Mouse (Mus musculus): Measurements from ENCODE around the gene Fggy.

Fggy gene

GRCm38 (mm10) chr4:95636937-95637749 is 79.8 kb downstream of the Fggy start:
- no peak for TF ChIP-seq GATA4 (IDR thresholded peaks at IDR 0.05; ENCODE audit: insufficient replicate concordance, low read length)

- no peak for TF ChIP-seq GATA4 (IDR thresholded peaks at IDR 0.05; ENCODE audit: insufficient replicate concordance, low read length)
Measured at GRCm38 (mm10) chr4:95638063-95638462, 80.8 kb downstream of the Fggy start.

GRCm38 (mm10) chr4:95640831-95641230 is 83.5 kb downstream of the Fggy start:
- peak; percentile 98 for TF ChIP-seq GATA4 (IDR thresholded peaks at IDR 0.05; ENCODE audit: insufficient replicate concordance, low read length)

GRCm38 (mm10) chr4:95644048-95644447 is 86.7 kb downstream of the Fggy start:
- no peak for TF ChIP-seq GATA4 (IDR thresholded peaks at IDR 0.05; ENCODE audit: insufficient replicate concordance, low read length)

GRCm38 (mm10) chr4:95648801-95649551 is 91.7 kb downstream of the Fggy start:
- TF ChIP-seq GATA4 (IDR thresholded peaks at IDR 0.05; ENCODE audit: insufficient replicate concordance, low read length) = no peak

GRCm38 (mm10) chr4:95649552-95649905 is 92.2 kb downstream of the Fggy start:
- TF ChIP-seq GATA4 (IDR thresholded peaks at IDR 0.05; ENCODE audit: insufficient replicate concordance, low read length) = no peak

GRCm38 (mm10) chr4:95649980-95650379 is 92.7 kb downstream of the Fggy start:
- no peak for TF ChIP-seq GATA4 (IDR thresholded peaks at IDR 0.05; ENCODE audit: insufficient replicate concordance, low read length)

GRCm38 (mm10) chr4:95652044-95652443 is 94.7 kb downstream of the Fggy start:
- no peak for TF ChIP-seq GATA4 (IDR thresholded peaks at IDR 0.05; ENCODE audit: insufficient replicate concordance, low read length)

- TF ChIP-seq GATA4 (IDR thresholded peaks at IDR 0.05; ENCODE audit: insufficient replicate concordance, low read length) = no peak
Measured at GRCm38 (mm10) chr4:95653296-95653912, 96.1 kb downstream of the Fggy start.

- no peak for TF ChIP-seq GATA4 (IDR thresholded peaks at IDR 0.05; ENCODE audit: insufficient replicate concordance, low read length)
Measured at GRCm38 (mm10) chr4:95653913-95654301, 96.6 kb downstream of the Fggy start.

- TF ChIP-seq GATA4 (IDR thresholded peaks at IDR 0.05; ENCODE audit: insufficient replicate concordance, low read length) = no peak
Measured at GRCm38 (mm10) chr4:95659024-95659423, 101.7 kb downstream of the Fggy start.

GRCm38 (mm10) chr4:95663596-95663995 is 106.3 kb downstream of the Fggy start:
- no peak for TF ChIP-seq GATA4 (IDR thresholded peaks at IDR 0.05; ENCODE audit: insufficient replicate concordance, low read length)

GRCm38 (mm10) chr4:95664327-95664726 is 107.0 kb downstream of the Fggy start:
- no peak for TF ChIP-seq GATA4 (IDR thresholded peaks at IDR 0.05; ENCODE audit: insufficient replicate concordance, low read length)

- TF ChIP-seq GATA4 (IDR thresholded peaks at IDR 0.05; ENCODE audit: insufficient replicate concordance, low read length) = no peak
Measured at GRCm38 (mm10) chr4:95666284-95666889, 109.1 kb downstream of the Fggy start.

GRCm38 (mm10) chr4:95666896-95667295 is 109.6 kb downstream of the Fggy start:
- TF ChIP-seq GATA4 (IDR thresholded peaks at IDR 0.05; ENCODE audit: insufficient replicate concordance, low read length) = no peak

Data from liver, adult (tissue).